Mouse (Mus musculus) retina, postnatal 7 days (tissue): ENCODE measurements around the gene Rbm19.
A peak's percentile ranks its signal among the peaks of the same experiment; 100 is the strongest.

Experiments
- DNase-seq: peaks from one replicate; pipeline ENCODE4 v3.0.0-alpha.2; 2012; ENCODE audit warnings: low read depth, low spot score

The Rbm19 gene

DNA sequence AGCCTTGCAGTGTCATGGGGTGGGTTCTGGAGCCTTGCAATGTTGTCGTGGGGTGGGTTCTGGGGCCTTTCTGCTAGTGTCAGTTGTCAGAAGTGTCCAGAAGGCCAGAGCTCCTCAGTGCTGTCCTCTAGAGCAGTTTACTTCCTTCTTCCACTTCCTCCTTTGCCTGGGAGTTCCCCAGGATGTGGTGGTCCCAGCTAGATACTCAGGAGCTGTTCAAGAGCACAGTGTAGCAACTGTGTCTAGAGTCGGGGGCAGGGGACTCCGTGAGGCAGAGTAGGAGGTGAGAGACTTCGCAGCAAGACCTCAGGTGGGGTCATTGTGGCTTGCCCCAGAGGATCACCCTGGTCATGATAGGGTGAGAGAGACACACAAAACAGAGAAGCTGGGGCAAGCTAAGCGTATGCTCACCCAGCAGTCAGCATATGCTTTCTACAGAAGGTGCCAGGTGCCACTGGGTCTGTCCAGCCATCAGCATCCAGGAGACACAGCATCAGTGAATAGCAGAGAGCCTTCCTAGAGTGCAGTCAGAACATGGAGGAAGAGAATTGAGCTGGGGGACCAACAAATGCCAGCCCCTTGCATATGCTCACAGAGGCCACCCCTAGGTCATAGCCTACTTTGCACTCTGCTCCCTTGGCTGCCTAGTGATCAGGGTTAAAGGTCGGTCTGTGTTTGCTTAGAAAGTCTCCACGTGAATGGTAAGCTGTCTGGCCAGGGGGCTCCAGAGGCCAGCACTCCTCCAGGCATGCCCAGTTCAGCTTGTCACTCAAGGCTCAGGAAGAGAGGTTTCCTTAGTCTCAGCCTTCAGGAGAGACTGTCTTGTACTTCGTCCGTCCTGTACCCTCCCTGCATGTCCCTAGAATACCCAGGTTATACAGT is 49.0 kb downstream of the Rbm19 start:
- DNase-seq: no peak

DNA sequence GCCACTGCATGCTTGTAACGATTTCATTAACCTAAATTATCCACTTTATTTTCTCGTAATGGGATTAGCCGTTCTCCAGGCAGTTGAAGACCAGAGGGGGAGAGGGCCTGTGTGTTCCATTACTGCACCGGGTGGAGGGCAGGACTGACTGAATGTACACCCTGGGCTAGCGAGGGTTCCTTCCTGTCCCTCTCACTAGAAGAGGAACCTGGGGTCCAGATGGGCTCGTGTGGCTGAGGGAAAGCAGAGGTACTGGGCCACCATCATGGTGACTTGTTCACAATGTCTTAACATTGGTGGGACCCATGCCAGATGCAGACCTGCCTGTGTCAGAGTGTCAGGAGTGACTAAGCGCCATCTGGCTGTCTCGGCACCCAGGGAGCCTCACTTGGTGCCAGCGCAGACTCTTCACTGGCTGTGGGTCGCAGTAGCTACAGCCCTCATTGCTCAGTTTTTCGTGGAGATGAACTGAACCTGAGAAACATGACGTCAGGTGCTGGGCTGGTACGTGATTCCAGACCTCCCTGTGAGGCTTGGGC is 51.6 kb downstream of the Rbm19 start:
- DNase-seq: no peak

DNA sequence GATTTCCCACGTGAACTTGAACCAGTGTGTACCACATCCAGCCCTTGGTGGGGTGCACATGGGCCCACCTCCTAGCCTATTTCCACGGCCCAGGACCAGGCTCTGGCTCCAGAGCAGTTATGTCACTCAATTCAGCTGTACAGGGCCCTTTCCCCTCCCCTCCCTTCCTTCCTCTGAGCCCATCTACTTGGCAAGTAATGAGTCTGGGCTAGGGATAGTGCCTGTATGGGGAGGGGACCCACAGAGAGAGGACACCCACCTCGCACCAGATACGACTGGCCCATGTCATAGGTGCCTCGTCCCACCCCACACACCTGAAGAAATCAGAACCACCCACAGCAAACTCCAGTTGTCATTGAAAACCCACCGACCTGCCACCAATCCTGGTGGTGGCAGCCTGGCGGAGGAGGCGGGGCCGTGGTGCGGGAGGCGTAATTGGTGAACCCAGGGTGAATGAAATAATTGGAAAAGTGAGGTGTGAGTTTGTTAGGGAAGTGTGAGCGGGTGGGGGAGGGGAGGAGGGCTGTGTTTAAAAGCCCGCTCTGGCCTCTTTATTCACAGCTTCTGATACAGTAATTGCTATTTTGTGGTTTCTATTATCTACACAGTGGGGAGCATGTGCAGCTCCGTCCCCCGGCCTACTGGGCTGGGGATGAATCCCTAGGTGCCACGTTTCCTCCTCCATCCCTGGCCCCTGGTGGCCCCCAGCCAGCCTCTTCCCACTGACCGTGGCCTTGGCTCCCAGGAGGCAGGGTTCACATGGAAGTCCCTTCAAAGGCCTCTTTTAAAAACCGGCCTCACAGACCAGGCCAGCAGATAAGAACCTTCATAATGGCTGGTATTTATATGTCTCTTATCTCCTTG is 55.8 kb downstream of the Rbm19 start:
- no peak for DNase-seq

DNA sequence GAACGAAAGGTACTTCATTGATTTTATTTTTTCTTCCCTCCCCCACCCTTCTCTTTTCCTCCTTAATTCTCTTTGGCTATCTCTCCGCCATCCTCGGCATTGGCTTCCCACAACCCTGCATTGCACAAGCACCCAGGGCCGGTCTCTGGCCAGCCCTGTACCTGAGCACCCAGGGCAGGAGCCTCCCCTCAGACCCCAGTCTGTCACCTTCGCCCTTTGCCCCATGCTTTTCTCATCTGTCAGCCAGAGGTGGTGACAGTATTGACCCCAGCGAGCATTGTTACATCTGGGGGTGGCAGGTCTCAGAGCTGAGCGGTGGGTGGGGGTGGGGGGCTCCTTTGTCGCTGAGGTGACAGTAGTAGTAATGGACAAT is 56.5 kb downstream of the Rbm19 start:
- DNase-seq: no peak

DNA sequence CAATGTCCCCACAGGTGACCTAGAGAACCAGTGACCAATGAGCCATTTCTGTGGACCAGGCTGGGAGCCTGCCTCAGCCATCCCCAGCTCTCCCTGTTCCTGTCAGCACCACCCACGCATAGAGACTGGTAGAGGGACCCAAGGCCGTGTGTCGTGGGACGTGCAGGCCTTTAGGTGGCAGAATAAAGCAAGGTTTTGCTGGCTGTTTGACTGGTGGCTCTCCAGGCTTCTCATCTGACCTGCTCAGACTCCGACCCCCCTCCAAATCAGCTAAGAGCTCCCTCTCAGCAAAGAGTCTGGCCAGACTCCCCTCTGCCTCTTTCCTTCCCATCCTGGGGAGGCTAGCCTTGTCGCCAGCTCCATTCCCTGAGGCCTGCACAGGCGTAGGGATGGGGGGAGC is 58.1 kb downstream of the Rbm19 start:
- DNase-seq: peak; percentile 13

DNA sequence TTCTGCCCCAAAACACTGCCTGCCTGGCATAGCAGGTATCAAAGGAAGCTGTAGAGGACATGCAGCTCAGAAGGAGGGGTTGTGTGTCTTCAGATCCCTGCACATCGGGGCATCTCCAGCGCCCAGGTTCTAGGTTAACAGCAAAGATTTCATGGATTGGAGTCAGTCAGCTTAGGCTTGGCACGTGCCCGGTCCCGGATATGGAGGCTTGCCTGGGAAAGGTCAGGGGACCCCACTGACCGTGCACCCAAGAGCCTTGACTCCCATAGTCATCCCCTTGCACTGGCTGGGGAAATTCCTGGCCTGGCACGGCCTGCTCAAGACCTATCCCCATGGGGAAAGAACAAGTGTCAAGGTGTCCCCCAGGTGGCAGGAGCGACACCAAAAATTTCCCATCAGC is 59.0 kb downstream of the Rbm19 start:
- DNase-seq: no peak

DNA sequence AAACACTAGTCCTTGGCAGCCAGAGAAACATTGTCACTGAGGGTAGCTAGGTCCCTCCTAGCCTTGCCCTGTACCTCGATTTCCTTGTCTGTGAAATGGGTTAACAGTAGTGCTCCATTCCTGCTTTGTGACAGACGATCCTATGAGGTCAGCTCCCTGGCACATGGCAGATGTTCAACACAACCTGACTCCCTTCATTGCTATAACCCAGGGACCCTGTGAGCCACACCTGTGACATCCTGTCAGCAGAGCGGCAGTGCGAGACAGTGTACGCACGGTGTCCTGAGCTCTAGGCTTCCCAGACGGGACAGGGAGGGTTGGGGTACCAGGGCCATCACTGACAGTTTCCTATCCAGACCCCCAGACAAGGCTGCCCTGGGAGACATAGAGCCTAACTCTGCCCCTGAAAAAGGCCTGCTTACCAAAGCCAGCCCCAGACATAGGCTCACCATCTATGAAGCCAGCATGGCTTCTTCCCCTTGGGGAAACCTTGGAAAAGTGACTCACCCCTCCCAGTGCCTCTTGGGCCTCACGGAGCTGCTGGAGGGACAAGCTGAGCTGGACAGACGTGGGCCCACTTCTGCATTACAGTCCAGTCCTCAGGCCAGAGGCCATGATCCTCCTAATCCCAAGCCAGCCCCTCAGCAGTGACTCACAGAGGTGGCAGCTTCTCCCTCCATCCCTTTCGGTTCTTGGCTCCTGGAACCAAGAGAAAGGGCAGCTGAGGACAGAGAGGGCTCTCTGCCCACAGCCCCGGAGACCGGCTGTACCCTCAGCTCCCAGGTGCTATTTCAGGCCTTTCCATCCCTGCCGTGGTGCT is 60.2 kb downstream of the Rbm19 start:
- no peak for DNase-seq

DNA sequence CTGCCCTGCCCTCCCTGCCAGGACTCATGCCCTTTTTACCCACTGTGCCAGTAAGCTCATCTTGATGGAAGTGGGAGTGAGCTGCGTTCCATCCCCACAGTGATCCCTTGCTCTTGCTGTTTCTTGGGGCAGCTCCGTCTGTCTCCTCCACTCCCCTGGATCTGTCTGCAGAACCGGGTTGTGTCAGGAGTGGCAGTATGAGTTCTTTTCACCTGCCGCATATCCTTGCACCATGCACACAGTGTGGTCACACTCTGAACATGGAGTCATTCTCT is 60.7 kb downstream of the Rbm19 start:
- no peak for DNase-seq

DNA sequence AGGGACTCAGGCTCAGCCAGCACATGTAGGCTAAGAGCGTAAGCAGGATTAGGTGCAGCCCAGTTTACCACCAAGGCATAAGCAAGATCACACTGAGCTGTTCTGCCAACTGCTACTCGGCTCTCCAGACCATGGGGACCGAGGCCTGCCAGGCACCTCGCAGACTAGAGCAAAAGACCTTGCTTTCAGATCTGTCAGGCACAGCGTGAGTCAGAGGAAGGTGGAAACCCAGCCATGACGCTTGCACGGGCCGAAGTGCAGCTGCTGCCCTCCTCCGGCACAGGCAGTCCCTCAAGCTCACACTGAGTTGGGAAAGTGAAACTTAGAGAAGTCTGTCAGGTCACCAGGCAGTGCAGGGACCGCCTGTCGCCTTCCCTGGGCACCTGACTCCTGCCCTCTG is 63.8 kb downstream of the Rbm19 start:
- DNase-seq: no peak

DNA sequence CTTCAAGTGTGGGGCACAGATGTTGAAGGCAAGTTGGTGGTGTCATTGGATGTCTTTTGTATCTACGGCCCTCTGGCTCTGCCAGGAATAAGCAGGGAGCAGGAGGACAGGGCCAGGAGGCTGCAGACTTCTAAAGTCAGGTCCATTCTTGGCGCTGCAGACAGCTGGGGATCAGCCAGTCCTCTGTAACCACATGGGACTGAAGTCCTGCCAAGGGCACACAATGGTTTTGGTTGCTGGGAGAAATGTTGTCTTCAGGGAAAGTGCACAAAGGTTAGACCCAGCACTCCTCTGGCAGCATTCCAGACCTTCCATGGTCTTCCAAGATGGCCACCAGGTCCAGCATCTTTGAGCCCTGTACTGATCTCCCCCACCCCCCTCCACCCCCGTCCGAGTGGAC is 65.1 kb downstream of the Rbm19 start:
- DNase-seq: no peak

DNA sequence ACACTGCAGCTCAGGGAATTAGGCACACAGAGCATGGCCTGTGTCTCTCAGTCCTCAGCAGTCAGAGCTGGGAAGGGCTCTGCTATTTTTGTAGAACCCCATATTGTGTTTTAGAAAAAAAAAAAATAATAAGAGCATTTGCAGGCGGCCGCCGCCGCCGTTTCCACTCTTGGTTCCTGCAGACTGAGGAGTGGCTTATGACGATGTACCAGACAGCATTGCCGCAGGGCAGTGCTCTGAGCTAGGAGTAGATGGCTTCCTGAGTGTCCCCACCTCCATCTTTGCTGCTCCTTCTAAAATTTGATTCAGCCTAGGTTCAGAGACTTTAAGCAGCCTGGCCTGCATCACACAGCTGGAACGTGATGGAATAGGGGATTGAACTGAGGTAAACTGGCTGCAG is 67.1 kb downstream of the Rbm19 start:
- no peak for DNase-seq

DNA sequence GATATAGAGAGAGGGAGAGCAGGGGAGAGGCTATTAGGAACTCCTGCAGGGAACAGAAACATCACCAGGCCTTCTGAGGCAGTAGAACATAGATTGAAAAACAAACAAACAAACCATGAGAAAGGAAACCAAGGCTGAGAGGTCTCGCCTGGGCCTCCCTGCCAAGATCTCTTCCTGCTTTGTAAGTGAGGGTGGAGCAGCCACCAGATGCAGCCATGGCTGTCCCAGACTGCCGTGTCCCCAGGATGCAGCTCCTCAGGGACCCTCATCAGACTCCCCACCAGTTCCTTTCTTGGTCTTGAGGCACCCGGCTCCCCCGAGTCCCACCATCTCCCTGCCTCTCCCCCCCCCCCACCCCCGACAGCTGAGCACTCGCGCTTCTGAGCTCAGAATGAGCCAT is 67.5 kb downstream of the Rbm19 start:
- no peak for DNase-seq

DNA sequence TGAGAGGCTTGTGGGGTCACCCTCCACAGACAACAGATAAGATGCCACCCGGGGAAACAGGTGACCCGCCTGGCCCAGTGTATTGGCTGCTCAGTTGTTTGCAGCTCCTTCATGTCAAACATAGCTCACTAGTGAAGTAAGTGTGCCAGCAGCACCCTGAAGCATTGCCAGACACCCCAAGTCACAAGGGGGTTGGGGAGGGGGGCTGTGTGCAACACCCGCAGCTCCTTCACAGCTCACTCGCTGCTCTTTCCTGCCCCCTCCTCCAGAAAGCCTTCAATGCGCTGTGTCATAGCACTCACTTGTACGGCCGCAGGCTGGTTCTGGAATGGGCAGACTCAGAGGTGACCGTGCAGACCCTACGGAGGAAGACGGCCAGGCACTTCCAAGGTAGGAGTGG is 69.7 kb downstream of the Rbm19 start:
- DNase-seq: no peak

DNA sequence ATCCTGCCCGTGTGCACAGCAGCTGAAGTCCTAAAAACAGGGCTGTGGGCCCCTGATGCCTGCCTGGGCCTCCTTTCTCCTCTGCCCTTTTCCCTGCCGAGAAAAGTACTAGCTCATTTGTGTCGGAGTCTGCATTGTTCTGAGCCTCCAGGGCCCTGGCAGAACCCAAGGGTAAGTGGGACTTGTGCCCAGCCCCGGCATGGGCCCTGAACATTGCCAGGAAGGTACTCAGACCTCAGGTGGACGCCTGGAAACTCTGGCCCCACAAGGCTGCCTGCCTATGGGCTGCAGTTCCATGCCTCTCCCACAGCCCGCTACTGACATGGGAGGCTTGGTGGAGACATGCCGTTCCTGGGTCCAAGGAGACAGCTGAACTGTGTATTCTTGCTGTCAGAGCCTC is 72.3 kb downstream of the Rbm19 start:
- no peak for DNase-seq

DNA sequence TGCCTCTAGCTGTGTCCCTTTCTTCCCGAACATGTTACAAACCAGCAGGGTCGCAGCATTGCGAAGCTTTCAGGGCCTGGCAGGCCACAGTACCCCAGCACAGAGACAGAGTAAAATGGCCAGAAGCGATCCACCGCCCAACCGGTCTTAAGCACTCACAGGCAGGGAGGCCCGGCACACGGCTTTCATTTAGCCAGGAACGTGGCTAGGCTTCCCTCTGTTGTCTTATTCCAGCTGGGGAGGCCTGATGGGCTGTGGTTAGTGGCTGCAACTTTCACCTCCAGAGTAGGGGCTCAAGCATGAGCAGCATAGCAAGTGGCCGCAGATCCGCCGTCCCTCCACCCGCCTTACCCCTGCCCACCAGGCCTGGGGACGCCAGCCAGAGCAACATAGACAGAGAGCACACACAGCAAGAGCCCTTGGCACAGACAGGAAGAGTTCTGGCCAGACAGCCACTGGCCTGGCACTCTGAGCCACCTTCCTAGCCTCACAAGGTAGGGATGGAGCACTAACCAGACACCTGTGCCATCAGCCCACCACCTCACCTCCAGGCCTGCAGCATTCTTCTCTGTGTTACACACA is 73.8 kb downstream of the Rbm19 start:
- DNase-seq: no peak

DNA sequence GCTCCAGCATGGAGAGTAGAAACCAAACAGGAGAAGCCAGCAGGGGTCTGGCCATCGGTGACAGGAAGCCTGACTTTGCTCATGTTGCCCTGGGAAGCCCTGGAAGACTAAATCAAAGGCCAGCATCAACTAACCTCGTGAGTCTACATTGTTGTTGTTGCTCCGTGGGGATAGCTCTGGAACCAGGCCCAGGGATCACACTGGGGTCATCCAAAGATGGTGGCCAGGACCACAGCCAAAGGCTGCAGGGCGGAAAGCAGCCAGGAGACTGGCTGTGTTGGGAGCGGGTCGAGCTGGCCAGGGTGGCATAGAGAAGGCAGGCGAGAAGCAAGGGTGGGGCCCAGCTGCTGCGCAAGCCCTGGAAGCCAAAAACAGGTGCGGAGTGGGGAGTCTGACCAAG is 75.4 kb downstream of the Rbm19 start:
- DNase-seq: no peak

DNA sequence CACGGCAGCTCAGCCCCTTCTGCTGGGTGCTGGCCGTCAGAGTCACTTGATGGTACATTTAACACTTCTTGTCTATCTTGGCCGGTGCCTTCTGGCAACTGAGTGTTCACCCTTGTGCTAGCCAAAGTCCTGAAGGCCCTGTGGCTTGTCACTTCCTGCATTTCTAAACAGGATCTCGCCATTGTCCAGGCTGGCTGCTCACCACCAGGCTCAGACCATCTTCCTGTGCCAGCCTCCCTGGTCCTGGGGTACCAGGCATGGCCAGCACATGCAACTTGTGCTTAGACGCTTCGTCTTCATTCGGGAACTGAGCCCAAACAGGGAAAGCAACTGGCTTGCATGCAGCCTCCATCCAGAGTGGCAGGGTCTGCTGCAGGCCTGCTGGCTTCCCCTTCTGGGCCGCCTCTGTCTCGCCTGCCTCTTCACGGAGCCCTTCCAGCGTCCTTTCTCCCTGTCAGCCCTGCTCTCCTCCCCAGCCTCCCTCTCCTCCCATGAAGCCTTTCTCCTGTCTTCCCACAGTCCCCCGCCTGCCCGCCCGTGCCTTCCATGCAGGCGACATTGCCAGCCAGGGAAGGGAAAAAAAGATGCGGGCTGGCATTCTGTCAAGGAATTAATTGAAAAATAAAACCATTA is 78.2 kb downstream of the Rbm19 start:
- DNase-seq: no peak

DNA sequence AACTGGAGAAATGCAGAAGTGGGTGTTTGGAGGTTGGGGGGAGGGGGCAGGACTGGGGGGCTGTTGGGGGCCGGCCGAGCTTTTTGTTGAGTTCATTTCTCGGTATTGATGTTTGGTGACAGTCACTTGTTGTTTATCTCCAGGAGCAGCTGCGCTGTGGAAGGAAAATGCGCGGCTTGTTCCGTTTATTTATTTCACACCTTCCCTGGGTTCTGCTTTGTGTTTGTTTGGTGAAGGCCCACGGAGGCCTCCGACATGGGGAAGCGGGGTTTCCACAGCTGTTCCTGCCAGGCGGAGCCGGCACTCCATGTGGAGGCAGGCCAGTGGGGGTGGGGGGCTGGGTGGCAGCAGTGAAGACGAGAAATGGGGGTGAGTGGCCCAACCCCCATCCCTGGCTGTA is 78.7 kb downstream of the Rbm19 start:
- no peak for DNase-seq

DNA sequence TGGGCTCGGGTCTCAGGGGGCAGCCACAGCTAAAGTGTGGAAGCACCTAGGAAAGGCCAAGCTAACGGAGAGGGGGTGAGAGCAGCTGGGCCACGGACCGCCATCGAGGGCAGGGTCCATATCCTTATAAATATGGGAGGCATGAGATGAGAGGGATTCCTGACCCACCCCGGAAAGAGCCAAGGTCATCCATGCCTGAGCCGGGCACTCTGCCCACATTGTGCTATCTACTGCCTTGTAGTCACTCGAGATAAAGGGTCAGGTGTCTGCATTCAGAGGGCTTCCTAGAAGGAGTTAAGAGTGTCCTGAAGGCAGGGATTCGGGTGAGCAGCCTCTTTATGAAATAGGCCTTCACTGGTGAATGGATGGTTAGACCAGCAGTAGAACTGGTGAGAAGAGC is 80.6 kb downstream of the Rbm19 start:
- no peak for DNase-seq

DNA sequence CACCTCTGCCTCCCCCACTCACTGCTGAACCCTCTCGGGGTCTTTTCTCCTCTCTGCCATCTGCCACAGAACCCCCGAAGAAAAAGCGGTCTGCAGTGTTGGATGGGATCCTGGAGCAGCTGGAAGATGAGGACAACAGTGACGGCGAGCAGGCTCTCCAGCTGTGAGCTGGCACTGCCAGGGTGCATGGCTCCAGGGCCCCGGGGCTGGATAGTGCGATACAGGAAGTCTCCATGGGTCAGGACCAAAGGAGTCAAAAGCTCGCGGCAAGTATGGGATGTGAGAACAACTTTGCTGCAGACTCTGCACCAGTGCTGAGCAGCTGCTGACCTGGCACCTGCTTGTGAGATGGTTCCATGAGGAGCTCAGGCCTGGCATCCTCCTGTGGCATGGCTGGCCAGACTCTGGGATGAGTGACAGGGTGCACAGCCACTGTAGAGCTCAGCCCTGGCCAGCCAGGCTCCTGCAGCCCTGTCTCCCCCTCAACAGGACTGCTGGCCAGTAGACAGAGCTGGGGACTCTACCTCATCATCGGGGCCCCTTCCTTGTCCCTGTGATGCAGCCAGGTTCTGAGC is 81.6 kb downstream of the Rbm19 start:
- DNase-seq: no peak

DNA sequence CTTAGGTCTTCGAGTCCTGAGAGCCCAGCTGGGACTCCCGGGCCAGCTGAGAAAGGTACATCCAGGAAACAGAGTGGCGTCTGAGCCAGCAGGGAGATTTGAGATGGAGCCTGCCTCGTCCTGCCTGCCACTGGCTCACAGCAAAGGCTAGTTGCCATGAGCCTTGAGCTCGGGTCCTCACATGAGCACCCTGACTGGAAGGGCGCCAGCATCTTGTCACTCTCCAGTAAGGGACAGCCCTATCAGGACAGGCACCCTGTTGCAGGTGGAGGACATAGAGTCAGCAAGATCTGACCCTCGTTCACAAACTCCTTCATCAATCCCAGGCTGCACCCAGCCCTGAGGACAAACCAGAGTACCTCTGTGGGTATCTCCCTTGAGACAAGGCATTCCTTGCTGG is 83.6 kb downstream of the Rbm19 start:
- no peak for DNase-seq
